Mouse (Mus musculus) liver, embryonic 14.5 days (tissue): ENCODE data around the gene Fzd7.

Source experiments
- CTCF ChIP-seq: IDR thresholded peaks from 2 replicates; pipeline ENCODE4 v1.5.1; 2016; ENCODE audit warnings: antibody characterized with exemption, low read depth, control low read depth
- EP300 ChIP-seq: IDR thresholded peaks from 2 replicates; pipeline ENCODE4 v1.6.1; 2016; ENCODE audit warnings: antibody characterized with exemption, low read depth

DNA sequence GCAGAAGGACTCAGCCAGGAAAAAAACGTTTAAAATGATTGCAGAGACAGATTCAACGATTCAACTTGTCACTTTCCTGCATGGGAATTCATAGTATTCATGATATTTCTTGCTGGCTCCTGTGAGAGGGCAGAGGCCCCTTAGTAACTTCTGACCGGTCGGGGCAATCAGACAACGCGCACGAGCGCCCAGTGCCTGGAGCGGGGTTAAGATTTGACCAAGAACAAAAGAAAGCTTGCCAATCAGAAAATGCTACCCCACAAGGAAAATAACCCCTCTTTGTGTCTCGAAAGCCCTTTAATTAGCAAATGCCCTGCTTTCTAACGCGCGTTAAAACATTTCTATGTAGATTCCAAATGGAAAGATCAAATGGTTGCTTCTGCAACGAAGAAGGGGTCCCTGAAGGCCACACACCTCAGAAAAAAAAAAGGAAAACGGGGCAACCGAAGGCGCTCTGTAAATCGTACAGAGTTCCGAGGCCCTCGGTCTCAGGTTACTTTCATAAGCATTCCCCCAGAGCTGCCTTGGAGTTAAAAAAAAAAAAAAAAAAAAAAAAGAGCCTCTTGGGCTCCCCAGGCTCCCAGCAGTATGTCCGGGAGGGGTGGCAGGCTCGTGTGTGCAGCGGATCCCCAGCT lies 1.3 kb upstream of the Fzd7 start:
- TF ChIP-seq CTCF = no peak
- no peak for TF ChIP-seq EP300
